Mouse (Mus musculus) MEL (cell line): ENCODE measurements around the gene Usp18.

ENCODE experiments used
- CHD2 ChIP-seq: IDR thresholded peaks from 2 replicates; pipeline ENCODE4 v1.6.1; 2011; ENCODE audit warnings: low read length, improper control_type of control experiment
- CTCF ChIP-seq, 3 experiments: IDR thresholded peaks in 2 of 3; conservative IDR thresholded peaks in 1 of 3; 2 replicates each; pipeline ENCODE4 v1.5.1; 2011 to 2012; ENCODE audit warnings: low read length in 3 of 3, low read depth in 2 of 3, mild to moderate bottlenecking in 2 of 3, improper control_type of control experiment in 1 of 3, inconsistent platforms in 1 of 3, mixed read lengths in 1 of 3, moderate library complexity in 1 of 3; ENCODE audit not compliant: control insufficient read depth in 1 of 3, insufficient read depth in 1 of 3, poor library complexity in 1 of 3, severe bottlenecking in 1 of 3
- E2F4 ChIP-seq: IDR thresholded peaks from 2 replicates; pipeline ENCODE4 v1.6.1; 2011; ENCODE audit warnings: low read depth, low read length, improper control_type of control experiment, borderline replicate concordance
- EP300 ChIP-seq, 2 experiments: IDR thresholded peaks; 2 replicates each; pipeline ENCODE4 v1.6.1; 2011; ENCODE audit warnings: improper control_type of control experiment in 2 of 2, low read length in 2 of 2, low read depth in 1 of 2, mild to moderate bottlenecking in 1 of 2
- POLR2A ChIP-seq, 2 experiments: IDR thresholded peaks; 2 replicates each; pipeline ENCODE4 v1.6.1; 2011 to 2012; ENCODE audit warnings: low read length in 2 of 2, mild to moderate bottlenecking in 2 of 2, control low read depth in 1 of 2, improper control_type of control experiment in 1 of 2, low read depth in 1 of 2, moderate library complexity in 1 of 2; ENCODE audit not compliant: control insufficient read depth in 1 of 2, insufficient read depth in 1 of 2, poor library complexity in 1 of 2
- SIN3A ChIP-seq: IDR thresholded peaks from 2 replicates; pipeline ENCODE4 v1.6.1; 2012; ENCODE audit warnings: low read length, improper control_type of control experiment, inconsistent platforms
- ZNF384 ChIP-seq: IDR thresholded peaks from 2 replicates; pipeline ENCODE4 v1.6.1; 2012; ENCODE audit warnings: low read depth, mild to moderate bottlenecking, inconsistent platforms, low read length, improper control_type of control experiment

DNA sequence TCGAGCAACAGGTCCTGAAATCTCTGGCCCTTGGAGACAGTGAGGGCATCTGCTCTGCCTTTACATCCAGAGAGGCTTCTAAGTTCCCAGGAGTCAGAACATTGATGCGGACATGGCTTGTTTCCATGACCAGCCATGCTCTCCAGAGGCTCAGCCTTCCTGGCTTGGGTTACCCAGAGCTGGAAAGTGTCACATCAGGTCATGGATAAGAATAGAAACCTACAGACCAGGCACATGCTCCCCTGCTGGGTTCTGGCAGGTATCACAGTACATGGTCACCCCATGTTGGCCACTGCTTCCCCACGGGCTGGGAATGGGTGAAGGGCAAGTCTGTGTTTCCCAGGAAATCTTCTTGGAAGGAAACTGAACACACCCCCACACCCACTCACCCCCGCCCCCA, 26.3 kb upstream of the Usp18 start:
- TF ChIP-seq SIN3A, result no peak
- no peak for TF ChIP-seq CTCF (IDR thresholded peaks at IDR 0.05 in 2 of 3, conservative IDR thresholded peaks at IDR 0.05 in 1 of 3; ENCODE audit: control insufficient read depth in 1 of 3, insufficient read depth in 1 of 3, low read depth in 2 of 3, low read length in 3 of 3, poor library complexity in 1 of 3, severe bottlenecking in 1 of 3)
- TF ChIP-seq E2F4, result no peak
- TF ChIP-seq POLR2A (IDR thresholded peaks at IDR 0.05; ENCODE audit: control insufficient read depth in 1 of 2, insufficient read depth in 1 of 2, low read depth in 1 of 2, low read length in 2 of 2, poor library complexity in 1 of 2), result no peak
- TF ChIP-seq EP300 (IDR thresholded peaks at IDR 0.05; ENCODE audit: low read depth in 1 of 2, low read length in 2 of 2), result no peak
- no peak for TF ChIP-seq CHD2
- TF ChIP-seq ZNF384, result no peak
